Mouse (Mus musculus) lung, postnatal 0 days (tissue): Measurements from ENCODE around the gene Gm17349. TPM values are rescaled to one million over a fixed set of nuclear protein-coding genes. Genes with fewer than 3 reads are reported as not detected.

Experiments
- ATAC-seq: fragments of 200-750 bp; cut with Nextera tagmentation; 2 replicates; pipeline ENCODE4 v1.8.0; 2017; ENCODE audit warnings: moderate library complexity
- DNase-seq: peaks from one replicate; pipeline ENCODE4 v3.0.0-alpha.2; 2016; ENCODE audit warnings: low spot score
- H3K27ac ChIP-seq: fragments of 300-500 bp; sonication (generic); 2 replicates; pipeline ENCODE4 v1.5.1; 2014; ENCODE audit warnings: antibody characterized with exemption, mild to moderate bottlenecking, low read length, mixed read lengths
- H3K27me3 ChIP-seq: fragments of 300-500 bp; sonication (generic); replicated peaks from 2 replicates; pipeline ENCODE4 v1.6.1; 2014; ENCODE audit warnings: low read length, mixed read lengths; ENCODE audit not compliant: insufficient read depth
- H3K36me3 ChIP-seq: fragments of 300-500 bp; sonication (generic); 2 replicates; pipeline ENCODE4 v1.6.1; 2014; ENCODE audit warnings: low read length, mixed read lengths; ENCODE audit not compliant: insufficient read depth
- H3K4me1 ChIP-seq: fragments of 300-500 bp; sonication (generic); 2 replicates; pipeline ENCODE4 v1.6.1; 2014; ENCODE audit warnings: antibody characterized with exemption, low read depth, low read length, mixed read lengths; ENCODE audit not compliant: insufficient read depth
- H3K4me2 ChIP-seq: fragments of 300-500 bp; sonication (generic); replicated peaks from 2 replicates; pipeline ENCODE4 v1.6.1; 2014; ENCODE audit warnings: low read depth, mild to moderate bottlenecking, low read length, moderate library complexity, mixed read lengths
- H3K4me3 ChIP-seq: fragments of 300-500 bp; sonication (generic); 2 replicates; pipeline ENCODE4 v1.5.1; 2014; ENCODE audit warnings: low read depth, low read length
- H3K9ac ChIP-seq: fragments of 300-500 bp; sonication (generic); replicated peaks from 2 replicates; pipeline ENCODE4 v1.6.1; 2014; ENCODE audit warnings: low read depth, mild to moderate bottlenecking
- H3K9me3 ChIP-seq: fragments of 300-500 bp; sonication (generic); 2 replicates; pipeline ENCODE4 v1.6.1; 2016; ENCODE audit warnings: low read length, mixed read lengths
- CTCF ChIP-seq: IDR thresholded peaks from 2 replicates; pipeline ENCODE4 v1.5.1; 2016; ENCODE audit warnings: antibody characterized with exemption, mild to moderate bottlenecking
- EP300 ChIP-seq: IDR thresholded peaks from 2 replicates; pipeline ENCODE4 v1.6.1; 2016; ENCODE audit warnings: antibody characterized with exemption, mild to moderate bottlenecking, control low read depth
- WGBS: fragments of 180-500 bp; shearing (Covaris S2); extraction: QIAGEN DNeasy Blood & Tissue Kit; methylation state at CpG from one replicate; pipeline ENCODE4 v1.1.7; 2014; 5-methylcytosine and 5-hydroxymethylcytosine counted together
- polyA plus RNA-seq: library from polyadenylated mRNA; unstranded; fragments of >200 nt; fragmentation: Nextera tagmentation; extraction: Ambion mirVana; gene quantifications from 2 replicates; pipeline ENCODE4 v1.2.1, GENCODE M21; 2015

Gene Gm17349
- polyA plus RNA-seq, 1 experiment from 2014 or later: 3.2 TPM

GRCm38 (mm10) chr15:99698533-99699085, 6.7 kb downstream of the Gm17349 start:
- TF ChIP-seq CTCF (no peak), EP300 (no peak)
- no peak for ATAC-seq
- H3K9ac ChIP-seq: no peak overlapping the region
- no peak overlapping the region for H3K27ac ChIP-seq
- no peaks in the 10 kb centered on the region for H3K36me3 ChIP-seq
- H3K9me3 ChIP-seq: no peaks in the 10 kb centered on the region
- DNase-seq: no peak
- WGBS: 30% methylated on average over 20 of the region's 20 CpGs
- no peak overlapping the region for H3K4me2 ChIP-seq
- no peaks in the 10 kb centered on the region for H3K27me3 ChIP-seq
- H3K4me1 ChIP-seq: 0 out of 2 replicates have a peak, but pooled peaks cover 3% of the 10 kb centered on the region
- H3K4me3 ChIP-seq: no peak overlapping the region

GRCm38 (mm10) chr15:99697309-99697708, 8.0 kb downstream of the Gm17349 start:
- H3K4me2 ChIP-seq: no peak overlapping the region
- H3K4me3 ChIP-seq: no peak overlapping the region
- DNase-seq: no peak
- no peaks in the 10 kb centered on the region for H3K9me3 ChIP-seq
- no peak for ATAC-seq
- no peak overlapping the region for H3K27ac ChIP-seq
- H3K4me1 ChIP-seq: 0 out of 2 replicates have a peak, but pooled peaks cover 3% of the 10 kb centered on the region
- H3K27me3 ChIP-seq: no peaks in the 10 kb centered on the region
- H3K36me3 ChIP-seq: no peaks in the 10 kb centered on the region
- no peak overlapping the region for H3K9ac ChIP-seq
- WGBS: 5% methylated on average over 2 of the region's 2 CpGs
- TF ChIP-seq EP300: no peak
- no peak for TF ChIP-seq CTCF

GRCm38 (mm10) chr15:99691976-99692375, 13.3 kb downstream of the Gm17349 start:
- DNase-seq: no peak
- 0 out of 2 replicates have a peak, but pooled peaks cover 4% of the 10 kb centered on the region for H3K27me3 ChIP-seq
- no peak for ATAC-seq
- TF ChIP-seq CTCF: no peak
- TF ChIP-seq EP300: no peak
- no peak overlapping the region for H3K4me3 ChIP-seq
- no peaks in the 10 kb centered on the region for H3K9me3 ChIP-seq
- no peak overlapping the region for H3K4me2 ChIP-seq
- no peak overlapping the region for H3K9ac ChIP-seq
- H3K4me1 ChIP-seq: no peaks in the 10 kb centered on the region
- H3K27ac ChIP-seq: no peak overlapping the region
- WGBS: 37% methylated on average over 9 of the region's 9 CpGs
- H3K36me3 ChIP-seq: no peaks in the 10 kb centered on the region

GRCm38 (mm10) chr15:99690924-99691323, 14.4 kb downstream of the Gm17349 start:
- H3K36me3 ChIP-seq: no peaks in the 10 kb centered on the region
- DNase-seq: no peak
- no peak overlapping the region for H3K27ac ChIP-seq
- no peak overlapping the region for H3K4me3 ChIP-seq
- WGBS: 10% methylated on average over 4 of the region's 4 CpGs
- 0 out of 2 replicates have a peak, but pooled peaks cover 4% of the 10 kb centered on the region for H3K27me3 ChIP-seq
- H3K4me2 ChIP-seq: no peak overlapping the region
- no peaks in the 10 kb centered on the region for H3K4me1 ChIP-seq
- TF ChIP-seq EP300: no peak
- no peaks in the 10 kb centered on the region for H3K9me3 ChIP-seq
- no peak overlapping the region for H3K9ac ChIP-seq
- peak; percentile 54 for ATAC-seq

GRCm38 (mm10) chr15:99688712-99689111, 16.6 kb downstream of the Gm17349 start:
- Histone ChIP-seq H3K9ac (no peak overlapping the region), H3K36me3 (no peaks in the 10 kb centered on the region), H3K4me1 (no peaks in the 10 kb centered on the region), H3K9me3 (no peaks in the 10 kb centered on the region), H3K27ac (no peak overlapping the region), H3K4me2 (no peak overlapping the region), H3K4me3 (no peak overlapping the region), H3K27me3 (0 out of 2 replicates have a peak, but pooled peaks cover 4% of the 10 kb centered on the region)
- ATAC-seq (peak; percentile 64), DNase-seq (peak; percentile 92)
- peak; percentile 96 for TF ChIP-seq CTCF
- no peak for TF ChIP-seq EP300
- WGBS: 4% methylated on average over 4 of the region's 4 CpGs

DNA sequence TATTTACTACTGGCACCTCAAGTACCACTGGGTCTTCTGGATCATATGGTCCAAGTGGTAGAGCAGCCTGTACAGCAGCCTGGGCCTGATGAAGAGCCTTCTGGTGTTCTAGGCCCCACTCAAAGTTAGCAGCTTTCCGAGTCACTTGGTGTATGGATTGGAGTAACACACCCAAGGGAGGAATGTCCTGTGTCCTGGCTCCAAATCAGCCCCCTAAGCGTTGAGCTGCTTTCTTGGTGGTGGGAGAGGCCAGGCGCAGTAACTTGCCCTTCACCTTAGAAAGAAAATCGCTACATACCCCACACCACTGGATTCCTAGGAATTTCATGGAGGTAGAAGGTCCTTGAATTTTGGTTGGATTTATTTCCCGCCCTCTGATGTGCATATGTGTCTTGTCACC, 21.1 kb downstream of the Gm17349 start:
- TF ChIP-seq CTCF (no peak), EP300 (no peak)
- H3K9me3 ChIP-seq: no peaks in the 10 kb centered on the region
- no peaks in the 10 kb centered on the region for H3K36me3 ChIP-seq
- H3K4me2 ChIP-seq: no peak overlapping the region
- no peaks in the 10 kb centered on the region for H3K27me3 ChIP-seq
- H3K4me3 ChIP-seq: no peak overlapping the region
- DNase-seq (no peak), ATAC-seq (no peak)
- H3K27ac ChIP-seq: no peak overlapping the region
- 88% methylated on average over 5 of the region's 5 CpGs for WGBS
- no peaks in the 10 kb centered on the region for H3K4me1 ChIP-seq
- no peak overlapping the region for H3K9ac ChIP-seq

DNA sequence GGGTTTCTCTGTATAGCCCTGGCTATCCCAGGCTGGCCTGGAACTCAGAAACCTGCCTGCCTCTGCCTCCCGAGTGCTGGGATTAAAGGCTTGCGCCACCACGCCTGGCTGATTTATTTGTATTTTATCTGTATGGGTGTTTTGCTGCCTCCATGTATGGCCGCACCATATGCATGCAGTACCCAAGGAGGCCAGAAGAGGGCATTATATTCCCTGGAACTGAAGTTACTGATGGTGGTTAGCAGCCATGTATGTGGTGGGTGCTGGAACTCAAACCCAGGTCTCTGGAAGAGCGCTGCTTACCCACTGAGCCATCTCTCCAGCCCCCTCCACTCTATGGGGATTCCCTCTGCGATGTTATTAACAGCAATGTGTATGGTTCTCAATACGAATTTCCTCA, 22.4 kb downstream of the Gm17349 start:
- WGBS: 92% methylated on average over 7 of the region's 7 CpGs
- DNase-seq (no peak), ATAC-seq (no peak)
- Histone ChIP-seq H3K4me2 (no peak overlapping the region), H3K27ac (no peak overlapping the region), H3K9ac (no peak overlapping the region), H3K36me3 (no peaks in the 10 kb centered on the region), H3K4me1 (no peaks in the 10 kb centered on the region), H3K9me3 (no peaks in the 10 kb centered on the region), H3K4me3 (no peak overlapping the region), H3K27me3 (no peaks in the 10 kb centered on the region)
- TF ChIP-seq CTCF: peak; percentile 53
- TF ChIP-seq EP300: no peak
